Mouse (Mus musculus) liver, postnatal 0 days (tissue): ENCODE data around the gene Slc38a5. TPM values are rescaled to one million over a fixed set of nuclear protein-coding genes. Genes with fewer than 3 reads are reported as not detected.

ENCODE experiments used
- ATAC-seq: fragments of 200-750 bp; cut with Nextera tagmentation; 2 replicates; pipeline ENCODE4 v1.8.0; 2017; ENCODE audit warnings: mild to moderate bottlenecking, moderate library complexity
- DNase-seq: peaks from one replicate; pipeline ENCODE4 v3.0.0-alpha.2; 2016
- H3K27ac ChIP-seq: fragments of 300-500 bp; sonication (generic); 2 replicates; pipeline ENCODE4 v1.5.1; 2014; ENCODE audit warnings: antibody characterized with exemption, moderate library complexity, mild to moderate bottlenecking, low read depth
- H3K27me3 ChIP-seq: fragments of 300-500 bp; sonication (generic); 2 replicates; pipeline ENCODE4 v1.6.1; 2014; ENCODE audit warnings: low read length, control low read depth, mixed read lengths; ENCODE audit not compliant: insufficient read depth
- H3K36me3 ChIP-seq: fragments of 300-500 bp; sonication (generic); replicated peaks from 2 replicates; pipeline ENCODE4 v1.6.1; 2014; ENCODE audit warnings: mild to moderate bottlenecking, control low read depth, low read length, moderate library complexity, mixed read lengths; ENCODE audit not compliant: insufficient read depth
- H3K4me1 ChIP-seq: fragments of 300-500 bp; sonication (generic); 2 replicates; pipeline ENCODE4 v1.6.1; 2014; ENCODE audit warnings: antibody characterized with exemption, mild to moderate bottlenecking, control low read depth; ENCODE audit not compliant: insufficient read depth
- H3K4me2 ChIP-seq: fragments of 300-500 bp; sonication (generic); 2 replicates; pipeline ENCODE4 v1.6.1; 2014; ENCODE audit warnings: low read depth, mild to moderate bottlenecking, low read length, moderate library complexity, mixed read lengths
- H3K4me3 ChIP-seq: fragments of 300-500 bp; sonication (generic); 2 replicates; pipeline ENCODE4 v1.5.1; 2014; ENCODE audit warnings: low read depth, low read length
- H3K9ac ChIP-seq: fragments of 300-500 bp; sonication (generic); replicated peaks from 2 replicates; pipeline ENCODE4 v1.6.1; 2014; ENCODE audit warnings: mild to moderate bottlenecking, moderate library complexity
- H3K9me3 ChIP-seq: fragments of 300-500 bp; sonication (generic); 2 replicates; pipeline ENCODE4 v1.6.1; 2016; ENCODE audit warnings: mild to moderate bottlenecking, control low read depth, low read length, mixed read lengths
- CTCF ChIP-seq: sonication (generic); IDR thresholded peaks from 2 replicates; pipeline ENCODE4 v1.5.1; 2016; ENCODE audit warnings: antibody characterized with exemption, low read depth
- EP300 ChIP-seq: IDR thresholded peaks from 2 replicates; pipeline ENCODE4 v1.6.1; 2016; ENCODE audit warnings: antibody characterized with exemption, low read depth, mild to moderate bottlenecking
- WGBS: fragments of 180-500 bp; shearing (Covaris S2); extraction: QIAGEN DNeasy Blood & Tissue Kit; methylation state at CpG from one replicate; pipeline ENCODE4 v1.1.7; 2014; ENCODE audit not compliant: insufficient replicate concordance; 5-methylcytosine and 5-hydroxymethylcytosine counted together
- polyA plus RNA-seq: library from polyadenylated mRNA; unstranded; fragments of >200 nt; fragmentation: Nextera tagmentation; extraction: Ambion mirVana; gene quantifications from 2 replicates; pipeline ENCODE4 v1.2.1, GENCODE M21; 2015

Gene Slc38a5
- polyA plus RNA-seq, 1 experiment from 2014 or later = 35.9 TPM

DNA sequence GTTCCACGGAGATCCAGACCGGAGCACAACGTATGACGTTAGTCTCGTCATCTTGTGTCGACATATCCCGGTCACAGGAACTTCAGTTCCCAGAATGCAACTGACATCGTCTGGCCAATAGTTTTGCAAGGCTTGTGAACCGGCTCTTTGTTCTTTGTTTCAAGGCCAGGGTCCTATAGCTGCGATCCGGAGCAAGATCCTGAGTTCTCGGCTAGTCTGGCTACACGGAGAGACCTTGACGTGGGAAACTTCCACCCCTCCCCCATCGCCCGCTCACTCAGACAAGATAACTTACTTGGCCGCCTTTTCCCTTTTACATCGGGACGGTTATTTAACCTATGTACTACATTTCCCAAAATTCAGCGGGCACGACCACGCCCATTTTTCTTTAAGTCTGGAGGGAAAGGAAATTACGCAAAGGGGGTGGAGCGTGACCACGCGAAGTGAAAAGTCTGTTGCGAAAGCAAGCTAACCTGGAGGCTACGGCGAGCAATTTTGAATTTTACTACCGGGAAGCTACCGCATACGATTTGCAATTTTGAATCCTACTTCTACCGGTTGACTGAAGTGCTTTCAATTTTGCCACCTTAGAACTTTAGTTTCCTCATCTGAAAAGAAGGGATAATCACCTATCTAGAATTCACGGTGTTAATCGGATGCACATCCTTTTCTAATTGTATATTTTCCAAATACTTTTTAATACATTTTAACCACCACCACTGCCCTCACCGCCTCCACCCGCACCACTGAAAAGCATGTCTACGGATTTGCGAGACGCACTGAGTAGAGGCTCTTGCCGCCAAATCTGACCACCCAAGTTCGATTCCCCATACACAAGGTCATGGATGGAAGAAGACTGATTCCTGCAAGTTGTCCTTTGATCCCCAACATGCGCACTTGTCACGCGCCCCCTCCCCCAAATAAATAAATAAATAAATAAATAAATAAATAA, 18.3 kb upstream of the Slc38a5 start, which contains the start of gene Ftsj1:
Ftsj1 (minus strand) TSS at position 73 of the 952 bp plus-strand sequence.
- 13% methylated on average over 45 of the region's 45 CpGs for WGBS
- no peaks in the 10 kb centered on the region for H3K36me3 ChIP-seq
- H3K4me1 ChIP-seq = no peaks in the 10 kb centered on the region; the same call in 1 of the 2 replicates
- peak within 1 kb of the TSS; percentile 71 for H3K9ac ChIP-seq
- H3K27me3 ChIP-seq = no peaks in the 10 kb centered on the region
- no peaks in the 10 kb centered on the region for H3K9me3 ChIP-seq
- H3K27ac ChIP-seq = peak within 1 kb of the TSS; percentile 63
- peak within 1 kb of the TSS; percentile 63 for H3K4me3 ChIP-seq
- 0 out of 2 replicates have a peak, but pooled peaks have one; percentile 61 for TF ChIP-seq EP300
- no peak for TF ChIP-seq CTCF
- H3K4me2 ChIP-seq = peak within 1 kb of the TSS; percentile 72
- peak; percentile 83 for DNase-seq
- ATAC-seq = peak; percentile 96

DNA sequence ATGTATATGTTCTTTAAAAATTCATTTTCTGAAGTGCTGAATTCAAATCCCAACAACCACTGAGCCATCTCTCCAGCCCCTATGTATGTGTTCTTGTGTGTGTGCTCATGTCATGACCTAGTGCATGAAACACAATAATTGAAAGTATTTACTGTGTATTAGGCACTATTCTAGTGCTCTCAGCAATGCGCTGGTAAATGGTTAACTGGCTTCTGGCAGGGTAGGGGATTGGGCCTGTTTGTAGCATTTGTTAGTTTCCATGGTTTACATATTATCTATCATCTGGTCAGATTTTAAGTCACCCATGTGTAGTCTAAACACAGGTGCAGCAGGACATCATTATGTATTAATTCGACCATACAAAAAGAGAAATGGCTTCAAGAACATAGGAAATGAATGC, 17.2 kb upstream of the Slc38a5 start:
- no peaks in the 10 kb centered on the region for H3K9me3 ChIP-seq
- no peak overlapping the region for H3K4me3 ChIP-seq
- no peaks in the 10 kb centered on the region for H3K36me3 ChIP-seq
- H3K9ac ChIP-seq = no peak overlapping the region
- H3K4me2 ChIP-seq = no peak overlapping the region
- ATAC-seq = no peak
- H3K4me1 ChIP-seq = no peaks in the 10 kb centered on the region; the same call in 1 of the 2 replicates
- no peaks in the 10 kb centered on the region for H3K27me3 ChIP-seq
- no peak for DNase-seq
- no peak overlapping the region for H3K27ac ChIP-seq
- 77% methylated on average over 2 of the region's 2 CpGs for WGBS
- TF ChIP-seq EP300 = no peak
- TF ChIP-seq CTCF = no peak

DNA sequence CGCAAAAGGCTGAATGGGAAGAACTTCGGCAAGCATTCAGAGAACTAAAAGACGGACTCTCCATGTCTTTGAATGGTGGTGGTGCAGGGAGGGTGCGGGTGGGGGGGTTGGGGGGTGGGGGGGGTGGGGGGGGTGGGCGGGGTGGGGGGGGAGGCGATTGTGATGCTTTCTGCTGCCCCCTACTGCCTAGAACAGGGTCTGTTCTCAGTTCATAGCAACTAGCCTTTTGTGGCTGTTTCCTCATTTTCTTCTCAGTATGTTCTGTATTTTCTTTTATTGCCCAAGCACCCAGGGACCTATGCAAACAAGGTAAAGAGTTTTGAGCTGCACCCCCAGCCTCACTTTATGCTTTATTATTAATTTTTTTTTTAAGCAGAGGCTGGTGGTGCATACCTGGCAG, 15.1 kb upstream of the Slc38a5 start:
- no peak for TF ChIP-seq CTCF
- no peak for TF ChIP-seq EP300
- H3K27me3 ChIP-seq = no peaks in the 10 kb centered on the region

DNA sequence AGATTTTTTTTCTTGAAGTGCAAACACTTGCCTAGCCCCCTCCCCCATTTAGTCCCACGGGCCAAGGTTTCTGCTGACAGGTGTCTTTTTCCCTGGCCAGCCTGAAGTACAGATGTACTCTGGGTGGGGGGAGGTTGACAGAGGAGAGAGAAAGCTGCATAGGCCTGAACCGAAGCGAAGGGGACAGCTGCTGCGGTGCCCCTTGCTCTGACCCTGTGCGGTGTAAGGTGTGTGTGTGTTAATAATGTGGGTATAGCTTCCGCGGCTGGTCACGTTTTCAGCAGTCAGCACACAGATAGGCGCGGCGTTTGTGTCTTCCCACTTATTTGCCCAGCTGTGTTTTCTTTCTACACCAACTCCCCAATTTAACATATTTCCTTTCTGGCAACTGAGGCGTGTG, 11.5 kb upstream of the Slc38a5 start:
- H3K27me3 ChIP-seq = no peaks in the 10 kb centered on the region
- no peak overlapping the region for H3K9ac ChIP-seq
- 76% methylated on average over 12 of the region's 12 CpGs for WGBS
- no peak overlapping the region for H3K4me3 ChIP-seq
- H3K27ac ChIP-seq = no peak overlapping the region
- ATAC-seq (no peak), DNase-seq (no peak)
- no peaks in the 10 kb centered on the region for H3K36me3 ChIP-seq
- H3K9me3 ChIP-seq = no peaks in the 10 kb centered on the region
- H3K4me1 ChIP-seq = peaks cover 3% of the 10 kb centered on the region; the same call in 1 of the 2 replicates
- TF ChIP-seq CTCF (no peak), EP300 (no peak)
- no peak overlapping the region for H3K4me2 ChIP-seq

More for the DNA sequence above, 15.1 kb upstream of the Slc38a5 start:
- DNase-seq (no peak), ATAC-seq (no peak)
- no peak overlapping the region for H3K9ac ChIP-seq
- H3K4me1 ChIP-seq = no peaks in the 10 kb centered on the region; the same call in 1 of the 2 replicates
- no peak overlapping the region for H3K4me3 ChIP-seq
- H3K36me3 ChIP-seq = no peaks in the 10 kb centered on the region
- H3K4me2 ChIP-seq = no peak overlapping the region
- 30% methylated on average over 5 of the region's 6 CpGs for WGBS
- no peak overlapping the region for H3K27ac ChIP-seq
- H3K9me3 ChIP-seq = no peaks in the 10 kb centered on the region

DNA sequence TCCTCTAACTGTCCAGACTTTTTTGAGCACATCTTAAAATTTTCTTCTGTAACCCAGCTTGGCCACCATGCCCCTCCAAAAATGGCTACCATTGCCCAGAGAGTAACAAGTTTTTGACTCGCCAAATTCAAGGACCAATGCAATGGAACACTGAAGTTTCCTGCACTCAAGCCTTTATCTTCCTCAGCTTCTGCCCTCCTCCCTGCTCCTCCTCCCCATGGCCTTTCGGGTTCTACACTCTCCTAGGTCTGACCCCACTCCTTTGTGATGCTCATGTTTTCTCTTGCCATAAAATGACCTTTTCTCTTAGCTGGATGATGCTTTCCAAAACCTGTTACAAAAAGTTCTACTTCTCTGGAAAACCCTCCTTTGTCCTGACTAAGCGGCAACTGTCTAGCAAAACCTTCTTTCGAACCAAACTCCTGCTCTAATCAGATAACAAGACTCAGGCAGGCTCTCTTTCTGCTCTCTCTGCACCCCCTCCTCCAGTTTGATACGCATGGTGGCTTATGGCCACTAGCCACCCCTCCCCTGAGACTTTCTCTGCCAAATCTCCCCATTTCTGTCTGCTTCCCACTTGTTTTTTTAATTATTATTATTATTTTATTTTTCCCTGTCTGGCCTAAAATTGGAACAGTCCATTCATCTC, 7.7 kb upstream of the Slc38a5 start:
- no peak for TF ChIP-seq EP300
- Histone ChIP-seq H3K4me2 (no peak overlapping the region), H3K9ac (no peak overlapping the region), H3K27ac (no peak overlapping the region), H3K27me3 (no peaks in the 10 kb centered on the region), H3K36me3 (no peaks in the 10 kb centered on the region), H3K4me1 (peaks cover 3% of the 10 kb centered on the region; the same call in 1 of the 2 replicates), H3K4me3 (no peak overlapping the region), H3K9me3 (no peaks in the 10 kb centered on the region)
- ATAC-seq (no peak), DNase-seq (no peak)
- WGBS = 59% methylated on average over 5 of the region's 5 CpGs

DNA sequence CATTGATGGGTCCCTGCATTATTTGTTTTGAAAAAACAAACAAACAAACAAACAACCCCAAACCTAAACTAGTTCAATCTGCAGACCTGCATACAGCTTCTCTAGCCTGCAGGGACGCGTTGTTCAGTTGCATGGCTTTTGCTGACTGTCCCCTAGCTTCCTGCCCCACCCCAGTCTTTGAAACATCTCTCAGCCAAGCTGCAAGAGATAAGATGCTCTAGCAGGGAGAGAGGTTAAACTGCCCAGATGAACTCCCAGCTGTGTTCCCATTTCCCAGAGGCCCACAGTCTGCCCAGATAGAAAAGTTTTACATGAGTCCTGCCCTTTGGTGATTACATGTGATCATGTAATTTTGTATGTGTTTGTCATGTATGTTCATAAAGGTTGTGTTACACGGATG, 6.7 kb upstream of the Slc38a5 start:
- ATAC-seq (peak; percentile 60; the same call in 1 of the 2 replicates), DNase-seq (no peak)
- Histone ChIP-seq H3K4me3 (no peak overlapping the region), H3K4me1 (peaks cover 3% of the 10 kb centered on the region; the same call in 1 of the 2 replicates), H3K27me3 (no peaks in the 10 kb centered on the region), H3K9me3 (no peaks in the 10 kb centered on the region), H3K36me3 (no peaks in the 10 kb centered on the region), H3K9ac (no peak overlapping the region), H3K4me2 (no peak overlapping the region), H3K27ac (no peak overlapping the region)
- 38% methylated on average over 3 of the region's 3 CpGs for WGBS
- TF ChIP-seq EP300 (peak; percentile 36; the same call in 1 of the 2 replicates), CTCF (no peak)
